Comparison of ENCODE assay signal across 25 mouse cellular contexts in the genomic region with DNA sequence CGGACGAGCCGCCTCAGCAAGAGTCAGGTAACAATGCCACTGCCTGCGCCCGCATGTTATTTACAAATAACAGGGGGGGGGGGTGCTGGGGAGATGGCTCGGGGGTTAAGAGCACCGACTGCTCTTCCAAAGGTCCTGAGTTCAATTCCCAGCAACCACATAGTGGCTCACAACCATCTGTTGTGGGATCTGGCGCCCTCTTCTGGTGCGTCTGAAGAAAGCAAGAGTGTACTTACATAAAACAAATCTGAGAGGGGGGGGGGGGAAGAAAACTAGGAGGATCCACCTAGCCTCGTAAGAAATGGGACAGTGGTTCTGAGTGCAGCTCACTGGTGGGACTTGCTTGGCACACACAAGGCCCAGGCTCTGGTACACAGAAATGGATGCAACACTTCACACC. TPM values are rescaled to one million over a fixed set of nuclear protein-coding genes. Genes with fewer than 3 reads are reported as not detected.
DNase-seq lines count a peak whose midpoint lies in the region; ATAC-seq and TF ChIP-seq lines count a peak whose summit lies in the region.
"Had no signal": no experiment of that assay in that cellular context is flagged by ENCODE, and none has a peak within 500 bp of the region (broad histone marks: within the 10 kb centered on the region; RNA-seq: fewer than 3 reads in every experiment).

No protein-coding gene starts in this region.

- ATAC-seq in CD4-positive, CD25-positive, alpha-beta regulatory T cell, adult 4 months, result no peak
- ATAC-seq: forebrain, postnatal 0 days; hindbrain, embryonic 16.5 days; liver, embryonic 12.5 days; midbrain, embryonic 16.5 days had no signal

- WGBS in hindbrain, embryonic 10.5 days, result 92% methylated on average over 10 of the region's 10 CpGs

- peaks cover 48% of the 10 kb centered on the region for H3K4me1 ChIP-seq in E14TG2a.4 (replicated peaks; ENCODE audit: low read depth, low read length)
- peaks cover 48% of the 10 kb centered on the region for H3K4me1 ChIP-seq in hindbrain, embryonic 10.5 days (replicated peaks)

- peaks cover 36% of the 10 kb centered on the region for H3K27me3 ChIP-seq in E14TG2a.4 (ENCODE audit: insufficient read depth, low read length)
- no peaks in the 10 kb centered on the region for H3K27me3 ChIP-seq in hindbrain, embryonic 10.5 days (ENCODE audit: insufficient read depth, poor library complexity, severe bottlenecking)
- H3K27me3 ChIP-seq: limb, embryonic 13.5 days had no signal

- H3K9me3 ChIP-seq in E14TG2a.4 (ENCODE audit: low read length), result no peaks in the 10 kb centered on the region
- H3K9me3 ChIP-seq in hindbrain, embryonic 10.5 days, result peaks cover 12% of the 10 kb centered on the region; the same call in 1 of the 2 replicates
- H3K9me3 ChIP-seq: heart, embryonic 15.5 days; limb, embryonic 13.5 days had no signal

- H3K4me3 ChIP-seq in left cerebral cortex, adult 2 months, result no peak overlapping the region
- H3K4me3 ChIP-seq in E14TG2a.4 (replicated peaks; ENCODE audit: low read length), result no peak overlapping the region
- no peak overlapping the region for H3K4me3 ChIP-seq in hindbrain, embryonic 10.5 days
- H3K4me3 ChIP-seq: embryonic facial prominence, embryonic 10.5 days; forebrain, embryonic 10.5 days; heart, embryonic 15.5 days; limb, embryonic 13.5 days; liver, embryonic 12.5 days had no signal

- H3K36me3 ChIP-seq in E14TG2a.4 (ENCODE audit: insufficient read depth, low read length), result no peaks in the 10 kb centered on the region
- peaks cover 69% of the 10 kb centered on the region for H3K36me3 ChIP-seq in hindbrain, embryonic 10.5 days
- H3K36me3 ChIP-seq: heart, embryonic 15.5 days; limb, embryonic 13.5 days; liver, embryonic 12.5 days had no signal

- DNase-seq in CD4-positive, CD25-positive, alpha-beta regulatory T cell, adult 2 months (ENCODE audit: low read depth, low spot score), result peak; percentile 58
- DNase-seq in left cerebral cortex, adult 2 months (ENCODE audit: extremely low spot score in 1 of 2, low spot score in 2 of 2), result no peak
- no peak for DNase-seq in left cerebral cortex, adult 11 months (ENCODE audit: low spot score)
- peak; percentile 48 for DNase-seq in induced T-regulatory cell, adult 2 months (ENCODE audit: low read depth)
- no peak for DNase-seq in kidney, postnatal 36 days
- DNase-seq in hindbrain, embryonic 10.5 days (ENCODE audit: low spot score), result no peak
- DNase-seq: adrenal gland, postnatal 36 days; cerebellum, adult 11 months; cerebellum, adult 9-11 months; forebrain, postnatal 0 days; gastrocnemius, postnatal 25 days; heart, postnatal 36 days; kidney, adult 11 months; layer of hippocampus, postnatal 36 days; lung, adult 18-20 months; thymus, adult 18-20 months had no signal

- intact Hi-C loops in left cerebral cortex, adult 2 months (cut with DNase I), result no loop called here

- no peak overlapping the region for H3K27ac ChIP-seq in left cerebral cortex, adult 2 months
- H3K27ac ChIP-seq in hindbrain, embryonic 10.5 days, result no peak overlapping the region
- H3K27ac ChIP-seq: embryonic facial prominence, embryonic 10.5 days; forebrain, embryonic 10.5 days; heart, embryonic 15.5 days; limb, embryonic 13.5 days; liver, embryonic 12.5 days had no signal

- peak; percentile 8; the same call in 1 of the 2 replicates for TF ChIP-seq CTCF in left cerebral cortex, adult 2 months (IDR thresholded peaks at IDR 0.05)
- peak; percentile 42 for TF ChIP-seq CTCF in E14TG2a.4 (conservative IDR thresholded peaks at IDR 0.05; ENCODE audit: low read length)

RNA-seq across cellular contexts. Expression of a gene that starts 6.4 kb away (rescaled TPM):
- polyA plus RNA-seq in CD4-positive, CD25-positive, alpha-beta regulatory T cell, adult 4 months (2017; shearing (Covaris generic)), result 1 to 10 TPM; 2.9 to 3.6 TPM
- total RNA-seq in left cerebral cortex, adult 2 months (2021), result 1 to 10 TPM; 1.3 to 1.5 TPM
- 20.0 and 21.3 TPM in 2 replicates for polyA plus RNA-seq in hindbrain, embryonic 10.5 days (2016; fragmentation: Nextera tagmentation; extraction: Ambion mirVana)

RNA-seq across cellular contexts. Expression of a gene that starts 6.5 kb away (rescaled TPM):
- polyA plus RNA-seq in CD4-positive, CD25-positive, alpha-beta regulatory T cell, adult 4 months (2017; shearing (Covaris generic)), result 1 to 10 TPM in 1 of 2 experiments, under 1 TPM in 1; 0.72 to 1.0 TPM
- 10 to 100 TPM; 25.2 to 34.6 TPM for total RNA-seq in left cerebral cortex, adult 2 months (2021)
- polyA plus RNA-seq in hindbrain, embryonic 10.5 days (2016; fragmentation: Nextera tagmentation; extraction: Ambion mirVana), result 29.5 and 37.9 TPM in 2 replicates

RNA-seq across cellular contexts. Expression of a gene that starts 32.9 kb away (rescaled TPM):
- polyA plus RNA-seq in CD4-positive, CD25-positive, alpha-beta regulatory T cell, adult 4 months (2017; shearing (Covaris generic)), result 10 to 100 TPM; 11.5 to 27.8 TPM
- 100 to 1,000 TPM; 241 to 268 TPM for total RNA-seq in left cerebral cortex, adult 2 months (2021)
- polyA plus RNA-seq in hindbrain, embryonic 10.5 days (2016; fragmentation: Nextera tagmentation; extraction: Ambion mirVana), result 28.3 and 35.5 TPM in 2 replicates

Comparison
In these comparisons a context has a peak if more than half of its experiments do, and no peak if none do; other contexts are left out.
1. DNase-seq: peak in CD4-positive, CD25-positive, alpha-beta regulatory T cell, adult 2 months (single experiment) and induced T-regulatory cell, adult 2 months (single experiment); none in left cerebral cortex, adult 2 months (0 of 2), left cerebral cortex, adult 11 months (single experiment), kidney, postnatal 36 days (0 of 2) and hindbrain, embryonic 10.5 days (single experiment).
2. RNA of a gene that starts 6.5 kb away (polyA plus RNA-seq): 29.5 to 37.9 TPM in hindbrain, embryonic 10.5 days; 0.72 to 1.0 TPM in CD4-positive, CD25-positive, alpha-beta regulatory T cell, adult 4 months; every median in the first group is over 10 times any median in the second.